Mouse (Mus musculus): ENCODE measurements around the gene Sirt7. TPM values are rescaled to one million over a fixed set of nuclear protein-coding genes. Genes with fewer than 3 reads are reported as not detected.

The Sirt7 gene
- polyA plus RNA-seq, 1 experiment from 2014 or later = 73.1 TPM

- peak overlapping the region; percentile 99 for H3K27ac ChIP-seq (ENCODE audit: low read depth, low read length)
- 70% methylated on average over 8 of the region's 8 CpGs for WGBS
- peak overlapping the region; percentile 100; the same call in 1 of the 2 replicates for H3K9ac ChIP-seq (ENCODE audit: low read depth, low read length)
- peak overlapping the region; percentile 85 for H3K4me3 ChIP-seq (ENCODE audit: low read depth, low read length)
- H3K36me3 ChIP-seq (ENCODE audit: control insufficient read depth, insufficient read depth) = peaks cover 37% of the 10 kb centered on the region
- 0 out of 2 replicates have a peak, but pooled peaks cover 14% of the 10 kb centered on the region for H3K4me1 ChIP-seq (replicated peaks; ENCODE audit: control insufficient read depth, insufficient read depth, low read length)
- H3K27me3 ChIP-seq (replicated peaks; ENCODE audit: control insufficient read depth, insufficient read depth, low read length) = no peaks in the 10 kb centered on the region
- H3K4me2 ChIP-seq (replicated peaks; ENCODE audit: low read depth) = peak overlapping the region; percentile 86
- TF ChIP-seq CTCF (IDR thresholded peaks at IDR 0.05; ENCODE audit: low read depth) = peak; percentile 72
- H3K9me3 ChIP-seq (ENCODE audit: control insufficient read depth) = no peaks in the 10 kb centered on the region
- no peak for ATAC-seq
Observed at GRCm38 (mm10) chr11:120582268-120582981, 42.6 kb downstream of the Sirt7 start.

- no peaks in the 10 kb centered on the region for H3K27me3 ChIP-seq (replicated peaks; ENCODE audit: control insufficient read depth, insufficient read depth, low read length)
- peak; percentile 46 for ATAC-seq
- H3K36me3 ChIP-seq (ENCODE audit: control insufficient read depth, insufficient read depth) = peaks cover 34% of the 10 kb centered on the region
Observed at GRCm38 (mm10) chr11:120581490-120582267, 43.4 kb downstream of the Sirt7 start, which contains the start of gene Arhgdia. Gene Arhgdia (minus strand): TSS chr11:120581624.

GRCm38 (mm10) chr11:120580871-120581331 lies 44.1 kb downstream of the Sirt7 start:
- peak; percentile 36 for ATAC-seq
- no peak for TF ChIP-seq CTCF (IDR thresholded peaks at IDR 0.05; ENCODE audit: low read depth)
- Histone ChIP-seq H3K9me3 (ENCODE audit: control insufficient read depth) (no peaks in the 10 kb centered on the region), H3K4me2 (replicated peaks; ENCODE audit: low read depth) (peak overlapping the region; percentile 86), H3K27ac (ENCODE audit: low read depth, low read length) (peak overlapping the region; percentile 99), H3K4me1 (replicated peaks; ENCODE audit: control insufficient read depth, insufficient read depth, low read length) (peaks cover 22% of the 10 kb centered on the region; the same call in 1 of the 2 replicates), H3K36me3 (ENCODE audit: control insufficient read depth, insufficient read depth) (peaks cover 34% of the 10 kb centered on the region), H3K4me3 (ENCODE audit: low read depth, low read length) (peak overlapping the region; percentile 85), H3K9ac (ENCODE audit: low read depth, low read length) (peak overlapping the region; percentile 100), H3K27me3 (replicated peaks; ENCODE audit: control insufficient read depth, insufficient read depth, low read length) (no peaks in the 10 kb centered on the region)
- 0% methylated on average over 28 of the region's 44 CpGs for WGBS

More at GRCm38 (mm10) chr11:120581490-120582267, 43.4 kb downstream of the Sirt7 start, which contains the start of gene Arhgdia:
- Histone ChIP-seq H3K9me3 (ENCODE audit: control insufficient read depth) (no peaks in the 10 kb centered on the region), H3K4me1 (replicated peaks; ENCODE audit: control insufficient read depth, insufficient read depth, low read length) (peaks cover 18% of the 10 kb centered on the region; the same call in 1 of the 2 replicates), H3K4me3 (ENCODE audit: low read depth, low read length) (peak within 1 kb of the TSS; percentile 85), H3K4me2 (replicated peaks; ENCODE audit: low read depth) (peak within 1 kb of the TSS; percentile 86), H3K27ac (ENCODE audit: low read depth, low read length) (peak within 1 kb of the TSS; percentile 99), H3K9ac (ENCODE audit: low read depth, low read length) (peak within 1 kb of the TSS; percentile 100)
- WGBS = 3% methylated on average over 71 of the region's 75 CpGs
- TF ChIP-seq CTCF (IDR thresholded peaks at IDR 0.05; ENCODE audit: low read depth) = peak; percentile 74

GRCm38 (mm10) chr11:120580190-120580589 lies 44.9 kb downstream of the Sirt7 start:
- no peak for TF ChIP-seq CTCF (IDR thresholded peaks at IDR 0.05; ENCODE audit: low read depth)
- Histone ChIP-seq H3K9me3 (ENCODE audit: control insufficient read depth) (no peaks in the 10 kb centered on the region), H3K36me3 (ENCODE audit: control insufficient read depth, insufficient read depth) (peaks cover 30% of the 10 kb centered on the region), H3K27me3 (replicated peaks; ENCODE audit: control insufficient read depth, insufficient read depth, low read length) (no peaks in the 10 kb centered on the region), H3K9ac (ENCODE audit: low read depth, low read length) (peak overlapping the region; percentile 100), H3K4me1 (replicated peaks; ENCODE audit: control insufficient read depth, insufficient read depth, low read length) (peaks cover 22% of the 10 kb centered on the region; the same call in 1 of the 2 replicates), H3K27ac (ENCODE audit: low read depth, low read length) (peak overlapping the region; percentile 99), H3K4me2 (replicated peaks; ENCODE audit: low read depth) (peak overlapping the region; percentile 86), H3K4me3 (ENCODE audit: low read depth, low read length) (peak overlapping the region; percentile 85)
- WGBS = 40% methylated on average over 7 of the region's 7 CpGs
- no peak for ATAC-seq

GRCm38 (mm10) chr11:120579316-120580107 lies 45.5 kb downstream of the Sirt7 start:
- no peak for ATAC-seq
- 54% methylated on average over 15 of the region's 15 CpGs for WGBS
- Histone ChIP-seq H3K36me3 (ENCODE audit: control insufficient read depth, insufficient read depth) (peaks cover 27% of the 10 kb centered on the region), H3K4me1 (replicated peaks; ENCODE audit: control insufficient read depth, insufficient read depth, low read length) (peaks cover 22% of the 10 kb centered on the region; the same call in 1 of the 2 replicates), H3K4me2 (replicated peaks; ENCODE audit: low read depth) (peak overlapping the region; percentile 86), H3K4me3 (ENCODE audit: low read depth, low read length) (peak overlapping the region; percentile 85), H3K9ac (ENCODE audit: low read depth, low read length) (peak overlapping the region; percentile 100), H3K9me3 (ENCODE audit: control insufficient read depth) (no peaks in the 10 kb centered on the region), H3K27me3 (replicated peaks; ENCODE audit: control insufficient read depth, insufficient read depth, low read length) (no peaks in the 10 kb centered on the region), H3K27ac (ENCODE audit: low read depth, low read length) (peak overlapping the region; percentile 99)
- peak; percentile 87 for TF ChIP-seq CTCF (IDR thresholded peaks at IDR 0.05; ENCODE audit: low read depth)

Data from intestine, postnatal 0 days (tissue).